Mouse (Mus musculus): ENCODE results near the gene Rnf168.

- no peak for TF ChIP-seq CTCF (IDR thresholded peaks at IDR 0.05; ENCODE audit: control insufficient read depth, insufficient read depth, insufficient read length)
- no peak for TF ChIP-seq FOSL1 (IDR thresholded peaks at IDR 0.05; ENCODE audit: insufficient read depth, low read length, poor library complexity, severe bottlenecking)
Measured at GRCm38 (mm10) chr16:32282608-32283007, 5.3 kb downstream of the Rnf168 start.
